Mouse (Mus musculus): ENCODE measurements around the gene Nat8f6. TPM values are rescaled to one million over a fixed set of nuclear protein-coding genes. Genes with fewer than 3 reads are reported as not detected.
"Not testable (repeated sequence)": the region's sequence is repeated elsewhere in the genome, so short reads cannot be mapped to it uniquely, and the experiment has no call there.

Nat8f6 gene
- polyA plus RNA-seq, 1 experiment from 2014 or later: not detected

- WGBS: 97% methylated on average over 1 of the region's 1 CpGs
- H3K36me3 ChIP-seq (ENCODE audit: control insufficient read depth, insufficient read depth, low read length): no peaks in the 10 kb centered on the region
Measured at GRCm38 (mm10) chr6:85823382-85824090, 2.8 kb upstream of the Nat8f6 start.

GRCm38 (mm10) chr6:85822286-85822685 lies 1.5 kb upstream of the Nat8f6 start:
- no peaks in the 10 kb centered on the region for H3K4me1 ChIP-seq (ENCODE audit: control insufficient read depth, insufficient read depth, low read length)
- H3K9me3 ChIP-seq (replicated peaks; ENCODE audit: control insufficient read depth, low read length): no peaks in the 10 kb centered on the region
- no peak overlapping the region for H3K4me3 ChIP-seq (replicated peaks; ENCODE audit: low read length)
- no peak overlapping the region for H3K4me2 ChIP-seq (ENCODE audit: low read depth, low read length)
- no peaks in the 10 kb centered on the region for H3K36me3 ChIP-seq (ENCODE audit: control insufficient read depth, insufficient read depth, low read length)
- no peak for ATAC-seq (ENCODE audit: insufficient read depth, low FRiP score)
- H3K9ac ChIP-seq (ENCODE audit: low read length): no peak overlapping the region
- 83% methylated on average over 4 of the region's 4 CpGs for WGBS
- no peak overlapping the region for H3K27ac ChIP-seq (ENCODE audit: low read length)
- no peaks in the 10 kb centered on the region for H3K27me3 ChIP-seq (ENCODE audit: control insufficient read depth, insufficient read depth, low read length)

More at GRCm38 (mm10) chr6:85823382-85824090, 2.8 kb upstream of the Nat8f6 start:
- H3K9ac ChIP-seq (ENCODE audit: low read length): no peak overlapping the region
- no peak for ATAC-seq (ENCODE audit: insufficient read depth, low FRiP score)
- H3K27me3 ChIP-seq (ENCODE audit: control insufficient read depth, insufficient read depth, low read length): no peaks in the 10 kb centered on the region
- no peaks in the 10 kb centered on the region for H3K4me1 ChIP-seq (ENCODE audit: control insufficient read depth, insufficient read depth, low read length)
- no peaks in the 10 kb centered on the region for H3K9me3 ChIP-seq (replicated peaks; ENCODE audit: control insufficient read depth, low read length)
- no peak overlapping the region for H3K4me2 ChIP-seq (ENCODE audit: low read depth, low read length)
- no peak overlapping the region for H3K4me3 ChIP-seq (replicated peaks; ENCODE audit: low read length)
- H3K27ac ChIP-seq (ENCODE audit: low read length): no peak overlapping the region

GRCm38 (mm10) chr6:85818338-85818737 lies 2.4 kb downstream of the Nat8f6 start:
- Histone ChIP-seq H3K4me2 (ENCODE audit: low read depth, low read length) (no peak overlapping the region), H3K27ac (ENCODE audit: low read length) (no peak overlapping the region), H3K4me1 (ENCODE audit: control insufficient read depth, insufficient read depth, low read length) (no peaks in the 10 kb centered on the region), H3K4me3 (replicated peaks; ENCODE audit: low read length) (no peak overlapping the region), H3K36me3 (ENCODE audit: control insufficient read depth, insufficient read depth, low read length) (no peaks in the 10 kb centered on the region), H3K27me3 (ENCODE audit: control insufficient read depth, insufficient read depth, low read length) (no peaks in the 10 kb centered on the region), H3K9ac (ENCODE audit: low read length) (no peak overlapping the region), H3K9me3 (replicated peaks; ENCODE audit: control insufficient read depth, low read length) (no peaks in the 10 kb centered on the region)
- 45% methylated on average over 1 of the region's 1 CpGs for WGBS
- ATAC-seq (ENCODE audit: insufficient read depth, low FRiP score): no peak

GRCm38 (mm10) chr6:85813339-85813738 lies 7.4 kb downstream of the Nat8f6 start:
- no peak for ATAC-seq (ENCODE audit: insufficient read depth, low FRiP score)
- WGBS: 75% methylated on average over 2 of the region's 2 CpGs
- Histone ChIP-seq H3K27me3 (ENCODE audit: control insufficient read depth, insufficient read depth, low read length) (no peaks in the 10 kb centered on the region), H3K9me3 (replicated peaks; ENCODE audit: control insufficient read depth, low read length) (no peaks in the 10 kb centered on the region), H3K4me2 (ENCODE audit: low read depth, low read length) (no peak overlapping the region), H3K4me3 (replicated peaks; ENCODE audit: low read length) (no peak overlapping the region), H3K9ac (ENCODE audit: low read length) (no peak overlapping the region), H3K27ac (ENCODE audit: low read length) (no peak overlapping the region), H3K4me1 (ENCODE audit: control insufficient read depth, insufficient read depth, low read length) (no peaks in the 10 kb centered on the region), H3K36me3 (ENCODE audit: control insufficient read depth, insufficient read depth, low read length) (no peaks in the 10 kb centered on the region)

DNA sequence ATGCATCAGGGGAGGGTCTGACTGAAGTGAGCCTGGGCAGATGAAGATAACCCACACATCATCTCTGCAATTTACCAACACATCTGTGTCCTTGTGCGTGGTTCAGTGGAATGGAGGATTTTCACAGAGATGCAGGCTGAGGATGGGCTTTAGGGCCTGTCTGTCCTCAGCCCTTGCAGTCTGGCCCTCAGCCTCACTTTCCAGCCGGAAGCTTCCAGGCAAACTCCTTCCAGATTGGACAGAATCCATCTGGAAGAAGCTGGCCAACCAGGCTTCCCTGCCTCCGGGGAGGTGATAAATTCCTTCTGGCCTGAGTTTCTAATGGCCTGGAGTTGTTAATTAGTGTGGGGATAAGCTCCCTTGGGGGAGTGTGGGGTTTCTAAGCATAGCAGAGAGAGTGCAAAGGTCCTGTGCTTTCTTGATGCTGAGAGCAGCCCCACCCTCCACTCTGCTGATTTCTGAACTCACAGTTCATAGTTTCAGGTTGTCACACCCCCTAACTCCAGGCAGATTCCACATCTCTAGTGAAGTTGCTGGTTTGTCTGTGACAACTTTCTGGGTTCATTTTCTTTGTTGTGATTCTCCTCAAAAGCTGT lies 9.7 kb downstream of the Nat8f6 start:
- H3K4me1 ChIP-seq (ENCODE audit: control insufficient read depth, insufficient read depth, low read length); H3K9me3 ChIP-seq (replicated peaks; ENCODE audit: control insufficient read depth, low read length); ATAC-seq (ENCODE audit: insufficient read depth, low FRiP score); H3K9ac ChIP-seq (ENCODE audit: low read length); H3K27ac ChIP-seq (ENCODE audit: low read length); H3K4me2 ChIP-seq (ENCODE audit: low read depth, low read length); H3K27me3 ChIP-seq (ENCODE audit: control insufficient read depth, insufficient read depth, low read length); H3K4me3 ChIP-seq (replicated peaks; ENCODE audit: low read length); H3K36me3 ChIP-seq (ENCODE audit: control insufficient read depth, insufficient read depth, low read length): not testable (repeated sequence)
- 39% methylated on average over 3 of the region's 3 CpGs for WGBS

DNA sequence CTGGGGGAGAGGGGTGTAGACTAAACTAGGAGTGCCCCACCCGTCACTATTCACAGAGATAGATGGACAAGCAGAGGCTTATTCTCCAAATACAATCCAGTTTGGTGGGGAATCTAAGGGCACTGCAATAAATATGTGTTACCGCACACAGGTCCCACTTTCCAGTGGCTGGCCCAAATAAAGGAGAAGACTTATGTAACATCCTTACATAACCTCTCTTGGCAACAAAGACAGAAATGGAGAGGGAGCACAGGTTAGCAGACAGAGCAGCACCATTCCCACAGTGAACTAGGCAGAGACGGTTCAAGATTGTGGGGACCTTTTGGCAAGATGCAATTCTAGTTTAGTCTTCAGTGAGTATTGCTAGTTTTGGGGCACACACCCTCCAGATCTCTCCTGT lies 10.2 kb downstream of the Nat8f6 start:
- not testable (repeated sequence) for H3K36me3 ChIP-seq (ENCODE audit: control insufficient read depth, insufficient read depth, low read length); H3K27ac ChIP-seq (ENCODE audit: low read length); H3K9me3 ChIP-seq (replicated peaks; ENCODE audit: control insufficient read depth, low read length); H3K4me3 ChIP-seq (replicated peaks; ENCODE audit: low read length); H3K4me1 ChIP-seq (ENCODE audit: control insufficient read depth, insufficient read depth, low read length); H3K4me2 ChIP-seq (ENCODE audit: low read depth, low read length); ATAC-seq (ENCODE audit: insufficient read depth, low FRiP score); H3K27me3 ChIP-seq (ENCODE audit: control insufficient read depth, insufficient read depth, low read length); H3K9ac ChIP-seq (ENCODE audit: low read length)
- 88% methylated on average over 2 of the region's 3 CpGs for WGBS

DNA sequence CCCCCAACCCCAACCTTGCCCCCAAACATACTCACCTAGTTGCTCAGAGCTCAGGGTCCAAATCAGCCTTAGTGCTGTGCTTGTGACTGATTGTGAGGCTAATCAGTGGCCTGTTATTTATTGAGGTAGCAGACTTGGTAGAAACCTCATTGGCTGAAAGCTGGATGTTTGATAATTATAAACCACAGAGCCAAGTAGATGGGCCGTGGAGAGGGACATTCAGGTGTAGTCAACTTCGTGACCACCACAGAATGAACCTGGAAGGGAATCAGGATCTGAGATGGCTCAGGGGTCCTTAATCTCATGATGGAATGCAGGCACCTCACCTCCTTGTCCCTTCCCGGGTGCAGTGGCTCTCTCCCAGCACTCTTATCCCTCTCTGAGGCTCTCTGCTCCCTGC lies 11.0 kb downstream of the Nat8f6 start:
- not testable (repeated sequence) for H3K9me3 ChIP-seq (replicated peaks; ENCODE audit: control insufficient read depth, low read length); H3K9ac ChIP-seq (ENCODE audit: low read length); H3K27me3 ChIP-seq (ENCODE audit: control insufficient read depth, insufficient read depth, low read length); H3K4me1 ChIP-seq (ENCODE audit: control insufficient read depth, insufficient read depth, low read length); H3K4me3 ChIP-seq (replicated peaks; ENCODE audit: low read length); H3K36me3 ChIP-seq (ENCODE audit: control insufficient read depth, insufficient read depth, low read length); H3K27ac ChIP-seq (ENCODE audit: low read length); H3K4me2 ChIP-seq (ENCODE audit: low read depth, low read length); ATAC-seq (ENCODE audit: insufficient read depth, low FRiP score)
- 68% methylated on average over 2 of the region's 3 CpGs for WGBS

GRCm38 (mm10) chr6:85803180-85803579 lies 17.6 kb downstream of the Nat8f6 start:
- H3K9me3 ChIP-seq (replicated peaks; ENCODE audit: control insufficient read depth, low read length); H3K4me1 ChIP-seq (ENCODE audit: control insufficient read depth, insufficient read depth, low read length); H3K9ac ChIP-seq (ENCODE audit: low read length); H3K27me3 ChIP-seq (ENCODE audit: control insufficient read depth, insufficient read depth, low read length); ATAC-seq (ENCODE audit: insufficient read depth, low FRiP score); H3K4me3 ChIP-seq (replicated peaks; ENCODE audit: low read length); H3K4me2 ChIP-seq (ENCODE audit: low read depth, low read length); H3K36me3 ChIP-seq (ENCODE audit: control insufficient read depth, insufficient read depth, low read length); H3K27ac ChIP-seq (ENCODE audit: low read length): not testable (repeated sequence)
- WGBS: 56% methylated on average over 5 of the region's 5 CpGs

- not testable (repeated sequence) for H3K27me3 ChIP-seq (ENCODE audit: control insufficient read depth, insufficient read depth, low read length); H3K4me1 ChIP-seq (ENCODE audit: control insufficient read depth, insufficient read depth, low read length); H3K9ac ChIP-seq (ENCODE audit: low read length); H3K27ac ChIP-seq (ENCODE audit: low read length); H3K36me3 ChIP-seq (ENCODE audit: control insufficient read depth, insufficient read depth, low read length); H3K4me3 ChIP-seq (replicated peaks; ENCODE audit: low read length); H3K4me2 ChIP-seq (ENCODE audit: low read depth, low read length); H3K9me3 ChIP-seq (replicated peaks; ENCODE audit: control insufficient read depth, low read length); ATAC-seq (ENCODE audit: insufficient read depth, low FRiP score)
- WGBS: 69% methylated on average over 13 of the region's 13 CpGs
Measured at GRCm38 (mm10) chr6:85765532-85765931, 55.2 kb downstream of the Nat8f6 start, which contains the start of gene Nat8f3. Nat8f3 (minus strand) TSS chr6:85765754.

All from stomach, embryonic 16.5 days (tissue).